Mouse (Mus musculus): ENCODE measurements around the gene Pygo2. TPM values are rescaled to one million over a fixed set of nuclear protein-coding genes. Genes with fewer than 3 reads are reported as not detected.

Pygo2 gene
- total RNA-seq, 2 experiments from 2014 or later: 48.5 to 52.3 TPM

- DNase-seq (ENCODE audit: low spot score in 2 of 2): no peak
Measured at GRCm38 (mm10) chr3:89451916-89452315, 21.9 kb downstream of the Pygo2 start.

GRCm38 (mm10) chr3:89454401-89455177 lies 24.6 kb downstream of the Pygo2 start, which contains the start of gene Pmvk:
Gene Pmvk (plus strand): TSS chr3:89454541.
- DNase-seq (ENCODE audit: low spot score in 2 of 2): no peak

GRCm38 (mm10) chr3:89455786-89456285 lies 25.8 kb downstream of the Pygo2 start:
- no peak for DNase-seq (ENCODE audit: low spot score in 2 of 2)

GRCm38 (mm10) chr3:89456726-89457665 lies 27.0 kb downstream of the Pygo2 start:
- DNase-seq (ENCODE audit: low spot score in 2 of 2): peak; percentile 66 to 71

GRCm38 (mm10) chr3:89458372-89458964 lies 28.5 kb downstream of the Pygo2 start:
- peak in 1 of 2 experiments; percentile 31 for DNase-seq (ENCODE audit: low spot score in 2 of 2)

GRCm38 (mm10) chr3:89458965-89459807 lies 29.2 kb downstream of the Pygo2 start:
- peak; percentile 90 to 92 for DNase-seq (ENCODE audit: low spot score in 2 of 2)

GRCm38 (mm10) chr3:89468268-89468667 lies 38.3 kb downstream of the Pygo2 start:
- DNase-seq (ENCODE audit: low spot score in 2 of 2): no peak

- DNase-seq (ENCODE audit: low spot score in 2 of 2): no peak
Measured at GRCm38 (mm10) chr3:89472280-89472679, 42.3 kb downstream of the Pygo2 start.

- DNase-seq (ENCODE audit: low spot score in 2 of 2): no peak
Measured at GRCm38 (mm10) chr3:89473838-89474237, 43.8 kb downstream of the Pygo2 start.

GRCm38 (mm10) chr3:89479055-89479454 lies 49.0 kb downstream of the Pygo2 start:
- DNase-seq (ENCODE audit: low spot score in 2 of 2): no peak

- no peak for DNase-seq (ENCODE audit: low spot score in 2 of 2)
Measured at GRCm38 (mm10) chr3:89481488-89481887, 51.5 kb downstream of the Pygo2 start.

- DNase-seq (ENCODE audit: low spot score in 2 of 2): no peak
Measured at GRCm38 (mm10) chr3:89482249-89482648, 52.2 kb downstream of the Pygo2 start.

Other genes with a start within 250 kb of the Pygo2 start
- gene Fam189b, start 247.1 kb upstream of the Pygo2 start, total RNA-seq (2021): 10 to 100 TPM; 65.8 to 69.5 TPM
- 10 to 100 TPM; 57.9 to 58.7 TPM for gene Gba, start 227.3 kb upstream of the Pygo2 start, total RNA-seq (2021)
- gene Thbs3, start 215.0 kb upstream of the Pygo2 start, total RNA-seq (2021): 10 to 100 TPM; 45.2 to 48.4 TPM
- gene Mtx1, start 203.1 kb upstream of the Pygo2 start, total RNA-seq (2021): 100 to 1,000 TPM in 1 of 2 experiments, 10 to 100 TPM in 1; 92.8 to 109 TPM
- under 1 TPM; 0.66 to 0.89 TPM for gene Muc1, start 201.2 kb upstream of the Pygo2 start, total RNA-seq (2021)
- 10 to 100 TPM; 72.8 to 95.1 TPM for gene Krtcap2, start 184.2 kb upstream of the Pygo2 start, total RNA-seq (2021)
- 100 to 1,000 TPM; 101 to 112 TPM for gene Trim46, start 183.9 kb upstream of the Pygo2 start, total RNA-seq (2021)
- gene Dpm3, start 170.9 kb upstream of the Pygo2 start, total RNA-seq (2021): 10 to 100 TPM; 53.3 to 66.3 TPM
- 10 to 100 TPM; 27.6 to 29.8 TPM for gene Slc50a1, start 159.6 kb upstream of the Pygo2 start, total RNA-seq (2021)
- 1 to 10 TPM; 6.4 to 7.2 TPM for gene Efna1, start 149.1 kb upstream of the Pygo2 start, total RNA-seq (2021)
- gene Efna3, start 107.2 kb upstream of the Pygo2 start, total RNA-seq (2021): 10 to 100 TPM; 59.9 to 63.1 TPM
- 1 to 10 TPM; 2.7 to 3.4 TPM for gene Efna4, start 92.2 kb upstream of the Pygo2 start, total RNA-seq (2021)
- gene Adam15, start 80.2 kb upstream of the Pygo2 start, total RNA-seq (2021): 100 to 1,000 TPM; 102 to 105 TPM
- under 1 TPM; 0.51 to 0.71 TPM for gene Dcst2, start 68.2 kb upstream of the Pygo2 start, total RNA-seq (2021)
- under 1 TPM in 1 of 2 experiments, not detected in 1; 0.59 TPM for gene Dcst1, start 65.0 kb upstream of the Pygo2 start, total RNA-seq (2021)
- gene Zbtb7b, start 35.4 kb upstream of the Pygo2 start, total RNA-seq (2021): 1 to 10 TPM; 6.6 to 8.7 TPM
- 1 to 10 TPM in 1 of 2 experiments, not detected in 1; 3.5 TPM for gene Lenep, start 27.4 kb upstream of the Pygo2 start, total RNA-seq (2021)
- gene Flad1, start 18.3 kb upstream of the Pygo2 start, total RNA-seq (2021): 10 to 100 TPM; 28.8 to 33.6 TPM
- gene Cks1b, start 11.8 kb upstream of the Pygo2 start, total RNA-seq (2021): 10 to 100 TPM in 1 of 2 experiments, 1 to 10 TPM in 1; 9.8 to 10.9 TPM
- gene Shc1, start 11.8 kb upstream of the Pygo2 start, total RNA-seq (2021): 10 to 100 TPM; 14.7 to 15.1 TPM
- gene Pbxip1, start 6.5 kb downstream of the Pygo2 start, total RNA-seq (2021): 10 to 100 TPM; 43.3 to 45.2 TPM
- gene Pmvk, start 24.3 kb downstream of the Pygo2 start, total RNA-seq (2021): 10 to 100 TPM; 44.0 to 46.9 TPM
- gene Kcnn3, start 90.0 kb downstream of the Pygo2 start, total RNA-seq (2021): 10 to 100 TPM; 28.5 to 30.3 TPM

Data from layer of hippocampus, postnatal 10 days (tissue).